Comparison of ENCODE assay signal across 8 mouse cellular contexts in genomic region chr11:77984836-77985231, GRCm38 (mm10). TPM values are rescaled to one million over a fixed set of nuclear protein-coding genes. Genes with fewer than 3 reads are reported as not detected.
DNase-seq lines count a peak whose midpoint lies in the region; ATAC-seq and TF ChIP-seq lines count a peak whose summit lies in the region.

No protein-coding gene starts in this region.

- H3K4me2 ChIP-seq in liver, postnatal 0 days (ENCODE audit: low read depth, low read length), result peak overlapping the region; percentile 88

- TF ChIP-seq POLR2A in spleen, adult 2 months (IDR thresholded peaks at IDR 0.05; ENCODE audit: low read depth, low read length), result no peak

- no peak for TF ChIP-seq CTCF in spleen, adult 2 months (IDR thresholded peaks at IDR 0.05; ENCODE audit: extremely low read depth, insufficient read depth, insufficient read length, insufficient replicate concordance)
- no peak for TF ChIP-seq CTCF in liver, postnatal 0 days (IDR thresholded peaks at IDR 0.05; ENCODE audit: low read depth)

- 3% methylated on average over 13 of the region's 13 CpGs for whole genome bisulfite sequencing in spleen, adult 2 months
- under 1% methylated on average over 13 of the region's 13 CpGs for WGBS in liver, postnatal 0 days (ENCODE audit: insufficient replicate concordance)

- TF ChIP-seq EP300 in liver, postnatal 0 days (IDR thresholded peaks at IDR 0.05; ENCODE audit: low read depth), result no peak

- peak overlapping the region; percentile 96 for H3K9ac ChIP-seq in liver, postnatal 0 days (replicated peaks)

- no peaks in the 10 kb centered on the region for H3K9me3 ChIP-seq in liver, postnatal 0 days (ENCODE audit: low read length)

- peaks cover 7% of the 10 kb centered on the region; the same call in 1 of the 2 replicates for H3K4me1 ChIP-seq in spleen, adult 2 months (ENCODE audit: control insufficient read depth, insufficient read depth, insufficient read length)
- peaks cover 12% of the 10 kb centered on the region; the same call in 1 of the 2 replicates for H3K4me1 ChIP-seq in liver, postnatal 0 days (ENCODE audit: insufficient read depth)

- peak overlapping the region; percentile 89 for H3K4me3 ChIP-seq in spleen, adult 2 months (ENCODE audit: extremely low read depth, insufficient read depth, insufficient read length)
- peak overlapping the region; percentile 93 for H3K4me3 ChIP-seq in liver, postnatal 0 days (ENCODE audit: low read depth, low read length)

- H3K36me3 ChIP-seq in spleen, adult 2 months (ENCODE audit: control insufficient read depth, insufficient read depth, low read length), result peaks cover 9% of the 10 kb centered on the region
- H3K36me3 ChIP-seq in liver, postnatal 0 days (replicated peaks; ENCODE audit: insufficient read depth, low read length), result peaks cover 25% of the 10 kb centered on the region

- ATAC-seq in liver, postnatal 0 days, result no peak

- no peaks in the 10 kb centered on the region for H3K27me3 ChIP-seq in spleen, adult 2 months (ENCODE audit: control insufficient read depth, insufficient read depth, low read length)
- H3K27me3 ChIP-seq in liver, postnatal 0 days (ENCODE audit: insufficient read depth, low read length), result no peaks in the 10 kb centered on the region

- DNase-seq in spleen, adult 2 months (ENCODE audit: low read depth in 1 of 2, low spot score in 2 of 2), result peak in 1 of 2 experiments; percentile 22
- DNase-seq in spleen, adult 12 weeks (ENCODE audit: low spot score), result no peak
- DNase-seq in cerebellum, postnatal 14 days, result peak; percentile 66 to 72
- peak; percentile 35 for DNase-seq in heart, adult 8-10 months (ENCODE audit: low spot score)
- DNase-seq in kidney, adult 8-10 months, result peak; percentile 56 to 57
- peak; percentile 67 for DNase-seq in liver, postnatal 0 days
- peak; percentile 59 for DNase-seq in retina, adult 2 months (ENCODE audit: low read depth, low spot score)
- no peak for DNase-seq in MN1 (ENCODE audit: low spot score)

- H3K27ac ChIP-seq in spleen, adult 2 months (ENCODE audit: insufficient read depth, low read length), result peak overlapping the region; percentile 96
- peak overlapping the region; percentile 94 for H3K27ac ChIP-seq in liver, postnatal 0 days (ENCODE audit: low read depth)

RNA-seq across cellular contexts. Expression of gene Phf12, which starts 2.3 kb away (rescaled TPM):
- 65.4 and 74.9 TPM in 2 replicates for polyA plus RNA-seq in spleen, adult 2 months (2012; rRNA removed)
- 10 to 100 TPM; 24.8 to 27.5 (median 26.0) TPM for total RNA-seq in heart, adult 8-10 months (2022)
- 5.0 and 5.1 TPM in 2 replicates for polyA plus RNA-seq in liver, postnatal 0 days (2015; fragmentation: Nextera tagmentation; extraction: Ambion mirVana)

RNA-seq across cellular contexts. Expression of gene Dhrs13, which starts 47.2 kb away (rescaled TPM):
- 3.1 and 3.9 TPM in 2 replicates for polyA plus RNA-seq in spleen, adult 2 months (2012; rRNA removed)
- total RNA-seq in heart, adult 8-10 months (2022), result 1 to 10 TPM; 2.8 to 5.1 (median 4.2) TPM
- 9.2 and 10.6 TPM in 2 replicates for polyA plus RNA-seq in liver, postnatal 0 days (2015; fragmentation: Nextera tagmentation; extraction: Ambion mirVana)

RNA-seq across cellular contexts. Expression of gene Flot2, which starts 52.9 kb away (rescaled TPM):
- polyA plus RNA-seq in spleen, adult 2 months (2012; rRNA removed), result 36.6 and 39.1 TPM in 2 replicates
- total RNA-seq in heart, adult 8-10 months (2022), result 10 to 100 TPM; 53.5 to 62.6 (median 56.4) TPM
- 23.1 and 25.9 TPM in 2 replicates for polyA plus RNA-seq in liver, postnatal 0 days (2015; fragmentation: Nextera tagmentation; extraction: Ambion mirVana)

RNA-seq across cellular contexts. Expression of gene Sez6, which starts 54.2 kb away (rescaled TPM):
- polyA plus RNA-seq in spleen, adult 2 months (2012; rRNA removed), result 0.02 TPM in 1 of 2 replicates, not detected in the other
- total RNA-seq in heart, adult 8-10 months (2022), result under 1 TPM; 0.19 to 0.84 (median 0.52) TPM
- polyA plus RNA-seq in liver, postnatal 0 days (2015; fragmentation: Nextera tagmentation; extraction: Ambion mirVana), result not detected in 2 replicates

Comparison
In these comparisons a context has a peak if more than half of its experiments do, and no peak if none do; other contexts are left out.
1. DNase-seq: peak in cerebellum, postnatal 14 days (2 of 2), heart, adult 8-10 months (single experiment), kidney, adult 8-10 months (2 of 2), liver, postnatal 0 days (single experiment) and retina, adult 2 months (single experiment); none in spleen, adult 12 weeks (single experiment) and MN1 (single experiment).
2. RNA of gene Phf12, which starts 2.3 kb away (polyA plus RNA-seq): 65.4 to 74.9 TPM in spleen, adult 2 months; 5.0 to 5.1 TPM in liver, postnatal 0 days; every median in the first group is over 10 times any median in the second.